Mouse (Mus musculus) lung, adult 2 months (tissue): ENCODE results near the gene Capn8.

Experiments
- CTCF ChIP-seq: fragments of 200-500 bp; IDR thresholded peaks from 2 replicates; pipeline ENCODE4 v1.5.1; 2011; ENCODE audit warnings: mild to moderate bottlenecking, low read length, control low read depth; ENCODE audit not compliant: insufficient read depth
- POLR2A ChIP-seq: fragments of 200-500 bp; IDR thresholded peaks from 2 replicates; pipeline ENCODE4 v1.6.1; 2011; ENCODE audit warnings: low read depth, mild to moderate bottlenecking, control low read depth, low read length, borderline replicate concordance; ENCODE audit errors: extremely low read depth

- TF ChIP-seq CTCF (no peak), POLR2A (no peak)
Observed at GRCm38 (mm10) chr1:182591491-182591890, 26.7 kb downstream of the Capn8 start.
